Mouse (Mus musculus): ENCODE results near the gene Isy1. TPM values are rescaled to one million over a fixed set of nuclear protein-coding genes. Genes with fewer than 3 reads are reported as not detected.

Isy1 gene
- polyA plus RNA-seq, 1 experiment from 2014 or later, result 17.5 TPM

- no peak overlapping the region for H3K4me3 ChIP-seq (ENCODE audit: low read depth, low read length)
- ATAC-seq (ENCODE audit: low read depth), result no peak
- no peaks in the 10 kb centered on the region for H3K27me3 ChIP-seq (ENCODE audit: control insufficient read depth, insufficient read depth, low read depth, low read length)
- 0 out of 2 replicates have a peak, but pooled peaks cover 2% of the 10 kb centered on the region for H3K36me3 ChIP-seq (ENCODE audit: control insufficient read depth, insufficient read depth)
- 75% methylated on average over 4 of the region's 4 CpGs for WGBS (ENCODE audit: insufficient replicate concordance)
- H3K9me3 ChIP-seq (replicated peaks; ENCODE audit: control insufficient read depth, low read length), result no peaks in the 10 kb centered on the region
- H3K27ac ChIP-seq (ENCODE audit: low read length), result no peak overlapping the region
- no peak overlapping the region for H3K9ac ChIP-seq (ENCODE audit: low read depth, low read length)
- H3K4me2 ChIP-seq (ENCODE audit: low read depth, low read length), result no peak overlapping the region
- H3K4me1 ChIP-seq (ENCODE audit: control insufficient read depth, low read depth, low read length), result peaks cover 21% of the 10 kb centered on the region
These were observed 14.8 kb upstream of the Isy1 start for GRCm38 (mm10) chr6:87853446-87853845.

- H3K4me3 ChIP-seq (ENCODE audit: low read depth, low read length), result no peak overlapping the region
- no peaks in the 10 kb centered on the region for H3K9me3 ChIP-seq (replicated peaks; ENCODE audit: control insufficient read depth, low read length)
- H3K27me3 ChIP-seq (ENCODE audit: control insufficient read depth, insufficient read depth, low read depth, low read length), result no peaks in the 10 kb centered on the region
- ATAC-seq (ENCODE audit: low read depth), result no peak
- peak overlapping the region; percentile 95; the same call in 1 of the 2 replicates for H3K4me2 ChIP-seq (ENCODE audit: low read depth, low read length)
- no peak overlapping the region for H3K27ac ChIP-seq (ENCODE audit: low read length)
- H3K9ac ChIP-seq (ENCODE audit: low read depth, low read length), result no peak overlapping the region
- WGBS (ENCODE audit: insufficient replicate concordance), result 70% methylated on average over 6 of the region's 6 CpGs
- peaks cover 11% of the 10 kb centered on the region; the same call in 1 of the 2 replicates for H3K36me3 ChIP-seq (ENCODE audit: control insufficient read depth, insufficient read depth)
- peaks cover 33% of the 10 kb centered on the region for H3K4me1 ChIP-seq (ENCODE audit: control insufficient read depth, low read depth, low read length)
These were observed 13.3 kb upstream of the Isy1 start for GRCm38 (mm10) chr6:87851871-87852270.

- H3K9me3 ChIP-seq (replicated peaks; ENCODE audit: control insufficient read depth, low read length), result no peaks in the 10 kb centered on the region
- H3K36me3 ChIP-seq (ENCODE audit: control insufficient read depth, insufficient read depth), result peaks cover 17% of the 10 kb centered on the region; the same call in 1 of the 2 replicates
- H3K4me3 ChIP-seq (ENCODE audit: low read depth, low read length), result peak within 1 kb of the TSS; percentile 100
- peak within 1 kb of the TSS; percentile 95 for H3K4me2 ChIP-seq (ENCODE audit: low read depth, low read length)
- H3K27ac ChIP-seq (ENCODE audit: low read length), result peak within 1 kb of the TSS; percentile 94
- H3K9ac ChIP-seq (ENCODE audit: low read depth, low read length), result peak within 1 kb of the TSS; percentile 100
- ATAC-seq (ENCODE audit: low read depth), result peak; percentile 97
- no peaks in the 10 kb centered on the region for H3K27me3 ChIP-seq (ENCODE audit: control insufficient read depth, insufficient read depth, low read depth, low read length)
- under 1% methylated on average over 55 of the region's 55 CpGs for WGBS (ENCODE audit: insufficient replicate concordance)
- H3K4me1 ChIP-seq (ENCODE audit: control insufficient read depth, low read depth, low read length), result peaks cover 35% of the 10 kb centered on the region
These were observed 12.5 kb upstream of the Isy1 start, which contains the start of gene Cnbp for GRCm38 (mm10) chr6:87850900-87851614. Gene Cnbp, minus strand, starts transcription at chr6:87851106.

- H3K4me3 ChIP-seq (ENCODE audit: low read depth, low read length), result peak overlapping the region; percentile 100
- no peaks in the 10 kb centered on the region for H3K27me3 ChIP-seq (ENCODE audit: control insufficient read depth, insufficient read depth, low read depth, low read length)
- ATAC-seq (ENCODE audit: low read depth), result peak; percentile 63
- peak overlapping the region; percentile 100 for H3K9ac ChIP-seq (ENCODE audit: low read depth, low read length)
- peaks cover 23% of the 10 kb centered on the region for H3K36me3 ChIP-seq (ENCODE audit: control insufficient read depth, insufficient read depth)
- H3K27ac ChIP-seq (ENCODE audit: low read length), result peak overlapping the region; percentile 94
- peak overlapping the region; percentile 86 for H3K4me2 ChIP-seq (ENCODE audit: low read depth, low read length)
- H3K9me3 ChIP-seq (replicated peaks; ENCODE audit: control insufficient read depth, low read length), result no peaks in the 10 kb centered on the region
- H3K4me1 ChIP-seq (ENCODE audit: control insufficient read depth, low read depth, low read length), result peaks cover 35% of the 10 kb centered on the region
- WGBS (ENCODE audit: insufficient replicate concordance), result under 1% methylated on average over 72 of the region's 73 CpGs
These were observed 11.7 kb upstream of the Isy1 start for GRCm38 (mm10) chr6:87850155-87850899.

GRCm38 (mm10) chr6:87849780-87850154, 11.2 kb upstream of the Isy1 start:
- Histone ChIP-seq H3K27ac (ENCODE audit: low read length) (peak overlapping the region; percentile 94), H3K27me3 (ENCODE audit: control insufficient read depth, insufficient read depth, low read depth, low read length) (no peaks in the 10 kb centered on the region), H3K4me3 (ENCODE audit: low read depth, low read length) (peak overlapping the region; percentile 100), H3K9me3 (replicated peaks; ENCODE audit: control insufficient read depth, low read length) (no peaks in the 10 kb centered on the region), H3K4me1 (ENCODE audit: control insufficient read depth, low read depth, low read length) (peaks cover 35% of the 10 kb centered on the region), H3K9ac (ENCODE audit: low read depth, low read length) (peak overlapping the region; percentile 100), H3K4me2 (ENCODE audit: low read depth, low read length) (peak overlapping the region; percentile 86), H3K36me3 (ENCODE audit: control insufficient read depth, insufficient read depth) (peaks cover 29% of the 10 kb centered on the region)
- WGBS (ENCODE audit: insufficient replicate concordance), result under 1% methylated on average over 8 of the region's 8 CpGs
- ATAC-seq (ENCODE audit: low read depth), result no peak

GRCm38 (mm10) chr6:87846813-87847212, 8.2 kb upstream of the Isy1 start:
- Histone ChIP-seq H3K9me3 (replicated peaks; ENCODE audit: control insufficient read depth, low read length) (no peaks in the 10 kb centered on the region), H3K4me3 (ENCODE audit: low read depth, low read length) (no peak overlapping the region), H3K4me2 (ENCODE audit: low read depth, low read length) (peak overlapping the region; percentile 4; the same call in 1 of the 2 replicates), H3K9ac (ENCODE audit: low read depth, low read length) (peak overlapping the region; percentile 38; the same call in 1 of the 2 replicates), H3K36me3 (ENCODE audit: control insufficient read depth, insufficient read depth) (peaks cover 55% of the 10 kb centered on the region), H3K27me3 (ENCODE audit: control insufficient read depth, insufficient read depth, low read depth, low read length) (no peaks in the 10 kb centered on the region), H3K27ac (ENCODE audit: low read length) (peak overlapping the region; percentile 45; the same call in 1 of the 2 replicates), H3K4me1 (ENCODE audit: control insufficient read depth, low read depth, low read length) (peaks cover 23% of the 10 kb centered on the region)
- no peak for ATAC-seq (ENCODE audit: low read depth)
- WGBS (ENCODE audit: insufficient replicate concordance), result 66% methylated on average over 1 of the region's 1 CpGs

GRCm38 (mm10) chr6:87845031-87845695, 6.6 kb upstream of the Isy1 start:
- Histone ChIP-seq H3K27ac (ENCODE audit: low read length) (no peak overlapping the region), H3K9ac (ENCODE audit: low read depth, low read length) (no peak overlapping the region), H3K9me3 (replicated peaks; ENCODE audit: control insufficient read depth, low read length) (no peaks in the 10 kb centered on the region), H3K36me3 (ENCODE audit: control insufficient read depth, insufficient read depth) (peaks cover 59% of the 10 kb centered on the region), H3K27me3 (ENCODE audit: control insufficient read depth, insufficient read depth, low read depth, low read length) (no peaks in the 10 kb centered on the region), H3K4me3 (ENCODE audit: low read depth, low read length) (no peak overlapping the region), H3K4me1 (ENCODE audit: control insufficient read depth, low read depth, low read length) (peaks cover 22% of the 10 kb centered on the region), H3K4me2 (ENCODE audit: low read depth, low read length) (no peak overlapping the region)
- no peak for ATAC-seq (ENCODE audit: low read depth)
- WGBS (ENCODE audit: insufficient replicate concordance), result 86% methylated on average over 13 of the region's 13 CpGs

GRCm38 (mm10) chr6:87842254-87842653, 3.7 kb upstream of the Isy1 start:
- no peaks in the 10 kb centered on the region for H3K27me3 ChIP-seq (ENCODE audit: control insufficient read depth, insufficient read depth, low read depth, low read length)
- 8% methylated on average over 1 of the region's 1 CpGs for WGBS (ENCODE audit: insufficient replicate concordance)
- no peak overlapping the region for H3K27ac ChIP-seq (ENCODE audit: low read length)
- H3K4me2 ChIP-seq (ENCODE audit: low read depth, low read length), result no peak overlapping the region
- no peak overlapping the region for H3K9ac ChIP-seq (ENCODE audit: low read depth, low read length)
- H3K4me3 ChIP-seq (ENCODE audit: low read depth, low read length), result no peak overlapping the region
- peaks cover 51% of the 10 kb centered on the region for H3K36me3 ChIP-seq (ENCODE audit: control insufficient read depth, insufficient read depth)
- H3K4me1 ChIP-seq (ENCODE audit: control insufficient read depth, low read depth, low read length), result peaks cover 19% of the 10 kb centered on the region
- ATAC-seq (ENCODE audit: low read depth), result no peak
- H3K9me3 ChIP-seq (replicated peaks; ENCODE audit: control insufficient read depth, low read length), result no peaks in the 10 kb centered on the region
